Mouse (Mus musculus) neural tube, embryonic 10.5 days (tissue): ENCODE data around the gene Arhgap10.

Experiments
- DNase-seq: peaks from one replicate; pipeline ENCODE4 v3.0.0-alpha.2; 2017; ENCODE audit warnings: low spot score; ENCODE audit errors: extremely low spot score

The Arhgap10 gene

DNA sequence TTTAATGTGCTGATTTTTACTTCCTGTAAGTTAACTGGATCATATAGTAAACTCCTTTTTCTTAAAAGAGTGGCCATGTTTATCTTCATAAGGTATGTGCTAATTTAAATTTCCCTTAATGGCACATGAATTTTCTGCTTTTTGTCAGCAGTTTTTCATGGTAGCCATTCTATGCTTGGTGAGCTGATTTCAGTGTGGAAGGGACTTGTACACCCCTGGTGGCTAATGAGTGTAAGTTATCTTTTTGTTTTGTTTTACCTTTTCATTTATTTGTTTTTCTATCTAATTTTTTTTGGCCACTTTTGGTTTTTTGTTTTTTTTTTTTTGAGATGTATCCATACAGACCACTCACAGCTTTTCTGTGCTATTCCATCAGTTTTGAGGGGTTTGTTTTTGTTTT is 278.3 kb downstream of the Arhgap10 start:
- DNase-seq: no peak

- no peak for DNase-seq
These were observed 281.1 kb downstream of the Arhgap10 start for GRCm38 (mm10) chr8:77236701-77237100.

DNA sequence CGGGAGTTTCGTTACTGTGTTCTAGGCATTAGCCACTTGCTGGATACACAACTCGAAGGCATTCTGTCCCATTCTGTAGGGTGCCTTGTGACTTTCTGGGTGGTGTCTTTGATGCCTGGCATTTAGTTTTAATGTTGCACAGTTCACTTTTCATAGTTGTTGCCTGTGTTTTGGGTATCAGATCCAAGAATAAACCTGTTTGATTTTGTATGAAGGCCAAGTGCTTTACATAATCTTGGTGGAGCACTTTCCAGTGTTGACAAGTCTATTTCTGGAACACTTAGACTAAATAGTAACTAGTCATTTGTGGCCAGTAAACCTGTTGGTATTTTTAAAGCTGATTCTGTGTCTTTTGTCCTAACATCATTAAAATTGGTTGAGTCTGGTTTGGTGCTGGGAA is 285.3 kb downstream of the Arhgap10 start:
- no peak for DNase-seq

DNA sequence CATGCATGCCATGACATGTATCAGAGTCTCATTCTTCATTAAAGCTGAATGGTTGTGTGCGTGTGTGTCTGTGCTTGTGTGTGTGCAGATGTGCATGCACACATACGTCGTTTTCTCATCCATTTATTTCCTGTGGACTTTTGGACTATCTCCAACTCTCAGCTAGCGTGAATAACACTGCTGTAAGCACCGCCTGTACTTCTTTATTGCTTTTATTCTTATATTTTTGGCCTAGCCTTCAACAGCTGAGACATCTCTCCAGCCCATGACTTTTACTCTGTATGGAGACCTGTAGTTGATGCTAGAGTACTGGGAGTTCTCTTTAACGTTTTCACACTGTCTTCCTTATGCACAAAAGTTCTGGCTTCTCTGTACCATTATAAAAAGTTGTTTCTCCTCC is 285.9 kb downstream of the Arhgap10 start:
- DNase-seq: no peak

DNA sequence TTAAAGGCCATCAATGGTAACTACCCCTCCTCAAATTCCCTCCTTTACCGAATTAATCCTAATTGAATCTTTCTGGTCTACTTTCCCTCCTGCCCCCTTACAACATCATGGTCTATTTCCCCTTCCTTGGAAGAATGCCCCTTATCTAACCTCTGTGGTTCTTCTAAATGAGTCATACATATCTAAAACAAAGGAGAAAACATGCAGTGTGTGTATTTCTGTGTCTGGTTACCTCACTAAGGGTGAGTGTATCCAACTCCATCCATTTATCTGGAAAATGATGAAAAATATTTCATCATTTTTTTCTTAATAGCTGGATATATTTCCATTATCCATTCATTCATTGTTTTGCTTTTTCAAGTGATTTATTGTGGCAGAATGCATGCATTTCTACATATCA is 286.5 kb downstream of the Arhgap10 start:
- no peak for DNase-seq

DNA sequence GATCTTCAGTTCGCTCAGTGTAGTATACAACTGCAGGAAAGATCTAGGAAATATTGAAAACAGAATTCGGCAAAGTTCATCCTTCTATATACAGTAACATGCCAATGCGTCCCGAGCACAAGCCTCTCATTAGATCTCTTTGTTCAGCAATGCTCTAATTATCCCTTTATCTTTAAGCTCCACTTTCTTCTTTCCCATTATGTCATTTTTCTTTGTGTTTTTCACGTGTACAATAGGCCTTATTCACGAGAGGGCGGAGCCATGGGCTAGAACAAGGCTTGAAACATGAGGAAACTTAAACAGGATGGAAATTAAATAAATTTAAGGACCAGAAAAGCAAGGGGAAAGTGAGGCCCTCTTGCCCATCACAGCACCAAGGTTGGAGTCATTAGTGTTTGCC is 289.1 kb downstream of the Arhgap10 start:
- no peak for DNase-seq

DNA sequence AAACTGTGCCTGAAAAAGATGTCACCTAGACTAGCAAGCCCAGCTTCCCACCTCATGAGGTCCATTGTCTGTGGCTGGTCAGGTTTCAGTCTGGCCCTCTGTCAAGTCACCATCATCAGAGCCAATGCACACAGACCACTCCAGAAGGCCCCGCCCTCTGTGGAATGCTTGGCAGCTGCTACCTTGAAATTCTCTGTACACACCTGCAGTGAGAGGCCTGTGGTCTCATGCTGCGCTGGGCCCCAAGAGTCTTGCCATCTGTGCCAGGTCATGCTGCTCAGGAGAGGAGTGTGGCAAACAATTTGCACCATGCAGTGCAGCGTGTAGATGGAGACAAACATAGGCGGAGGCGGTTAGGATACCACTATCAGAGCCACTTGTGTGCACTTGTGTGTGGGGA is 290.0 kb downstream of the Arhgap10 start:
- DNase-seq: no peak

DNA sequence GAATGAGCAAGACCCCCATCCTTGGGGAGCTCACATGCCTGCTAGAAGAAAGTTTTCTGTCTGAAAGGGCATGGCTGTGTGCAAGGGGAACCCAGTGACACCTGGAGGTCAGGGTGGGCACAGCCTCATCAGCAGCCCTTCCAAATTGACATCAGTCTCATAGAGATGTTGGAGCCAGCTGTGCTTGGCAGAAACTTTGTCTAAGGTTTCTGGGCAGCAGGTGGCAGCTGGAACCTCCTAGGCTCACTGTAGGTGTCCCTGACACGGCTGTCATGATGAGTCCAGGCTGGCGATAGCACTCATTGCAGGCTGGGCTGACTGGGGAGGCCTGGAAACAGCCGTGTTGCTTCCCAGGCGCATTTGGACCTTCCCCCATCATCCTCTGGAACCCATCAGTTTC is 294.6 kb downstream of the Arhgap10 start:
- DNase-seq: no peak

DNA sequence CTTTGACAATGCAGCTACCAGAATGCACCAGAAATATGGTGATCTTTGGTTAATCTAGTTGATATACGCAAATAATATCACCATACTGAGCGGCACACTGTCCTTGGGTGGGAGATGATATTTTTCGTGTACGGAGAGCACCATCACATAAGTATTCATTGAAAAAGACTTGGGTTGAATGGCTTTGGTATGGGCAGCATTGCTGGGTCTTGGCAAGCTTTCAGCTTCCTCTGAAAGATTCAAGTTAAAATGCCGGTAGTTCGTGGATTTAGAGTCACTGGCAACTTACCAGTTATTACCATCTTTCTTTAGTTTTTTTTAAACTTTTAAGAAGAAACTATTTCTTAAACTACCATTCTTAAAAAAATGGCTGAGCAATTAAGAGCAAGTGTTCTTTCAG is 302.6 kb downstream of the Arhgap10 start:
- DNase-seq: no peak

- no peak for DNase-seq
These were observed 303.1 kb downstream of the Arhgap10 start for GRCm38 (mm10) chr8:77214665-77215064.

DNA sequence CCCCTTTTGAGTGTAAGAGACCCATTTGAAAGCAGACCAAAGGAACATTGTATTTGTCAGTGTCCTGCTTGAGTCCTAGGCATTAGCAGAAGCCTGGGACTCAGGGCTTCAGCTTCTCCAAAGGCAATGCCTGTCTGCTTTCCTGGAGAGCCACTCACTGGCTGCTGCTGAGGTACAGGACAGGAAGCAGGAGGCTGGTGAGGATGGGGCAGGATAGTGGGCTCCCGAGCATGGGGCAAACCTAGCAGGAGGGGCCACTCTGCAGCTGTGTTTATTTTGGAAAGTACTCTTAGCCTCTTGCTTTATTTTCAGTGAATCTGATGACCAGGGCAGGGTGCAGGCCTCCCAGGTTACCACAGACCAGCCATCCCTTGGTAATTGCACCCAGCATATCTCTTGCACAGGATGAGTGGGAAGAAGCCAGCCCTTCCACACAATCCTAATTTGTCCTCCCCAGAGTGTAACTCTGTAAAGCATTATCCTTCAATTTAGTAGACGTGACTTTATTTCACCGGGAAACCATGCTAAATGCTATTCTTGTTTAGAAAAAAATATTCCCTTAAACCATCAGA is 303.8 kb downstream of the Arhgap10 start:
- DNase-seq: no peak

- no peak for DNase-seq
These were observed 308.5 kb downstream of the Arhgap10 start for GRCm38 (mm10) chr8:77209297-77209696.
